Mouse (Mus musculus): ENCODE results near the gene Fmnl1.

The Fmnl1 gene

DNA sequence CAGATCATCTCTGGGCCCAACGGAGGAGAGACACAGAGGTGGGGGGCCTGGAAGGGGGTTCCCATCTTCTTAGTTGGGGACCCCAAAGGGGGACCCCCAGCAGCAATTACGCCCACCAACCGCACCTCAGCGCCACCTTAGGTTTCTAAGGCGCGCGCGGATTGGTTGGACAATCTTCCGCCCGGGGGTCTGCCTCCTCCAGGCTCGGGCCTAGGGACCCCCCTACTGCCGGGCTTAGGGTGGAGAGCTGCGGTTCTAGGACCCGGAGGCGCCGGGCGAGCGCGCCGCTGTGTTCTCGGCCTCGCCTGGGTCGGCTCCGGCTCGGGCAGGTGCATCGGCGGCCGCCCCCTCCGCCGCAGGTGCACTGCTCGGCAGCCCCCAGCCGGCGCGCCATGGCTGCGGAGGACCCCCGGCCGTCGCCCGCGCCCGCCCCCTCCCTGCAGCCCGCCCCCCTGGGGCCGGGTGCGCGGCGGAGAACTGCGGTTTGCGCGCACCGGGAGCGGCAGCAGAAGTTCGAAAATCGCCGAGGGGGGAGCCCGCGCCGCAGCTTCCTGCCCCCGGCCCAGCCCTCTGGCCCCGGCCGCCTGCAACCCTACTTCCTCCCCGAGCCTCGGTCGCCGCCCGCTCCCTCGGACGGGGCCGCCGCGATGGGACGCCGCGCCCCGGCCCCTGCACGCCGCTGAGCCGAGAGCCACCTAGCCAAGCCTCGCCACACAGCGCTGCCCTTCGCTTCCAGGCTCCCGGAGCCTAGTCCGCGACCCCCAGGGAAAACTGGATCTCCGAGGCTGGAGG, at the start of gene Fmnl1:
Gene Fmnl1 (plus strand): TSS at position 614 of the 792 bp plus-strand sequence.
- peak; percentile 57 to 72 for DNase-seq

DNA sequence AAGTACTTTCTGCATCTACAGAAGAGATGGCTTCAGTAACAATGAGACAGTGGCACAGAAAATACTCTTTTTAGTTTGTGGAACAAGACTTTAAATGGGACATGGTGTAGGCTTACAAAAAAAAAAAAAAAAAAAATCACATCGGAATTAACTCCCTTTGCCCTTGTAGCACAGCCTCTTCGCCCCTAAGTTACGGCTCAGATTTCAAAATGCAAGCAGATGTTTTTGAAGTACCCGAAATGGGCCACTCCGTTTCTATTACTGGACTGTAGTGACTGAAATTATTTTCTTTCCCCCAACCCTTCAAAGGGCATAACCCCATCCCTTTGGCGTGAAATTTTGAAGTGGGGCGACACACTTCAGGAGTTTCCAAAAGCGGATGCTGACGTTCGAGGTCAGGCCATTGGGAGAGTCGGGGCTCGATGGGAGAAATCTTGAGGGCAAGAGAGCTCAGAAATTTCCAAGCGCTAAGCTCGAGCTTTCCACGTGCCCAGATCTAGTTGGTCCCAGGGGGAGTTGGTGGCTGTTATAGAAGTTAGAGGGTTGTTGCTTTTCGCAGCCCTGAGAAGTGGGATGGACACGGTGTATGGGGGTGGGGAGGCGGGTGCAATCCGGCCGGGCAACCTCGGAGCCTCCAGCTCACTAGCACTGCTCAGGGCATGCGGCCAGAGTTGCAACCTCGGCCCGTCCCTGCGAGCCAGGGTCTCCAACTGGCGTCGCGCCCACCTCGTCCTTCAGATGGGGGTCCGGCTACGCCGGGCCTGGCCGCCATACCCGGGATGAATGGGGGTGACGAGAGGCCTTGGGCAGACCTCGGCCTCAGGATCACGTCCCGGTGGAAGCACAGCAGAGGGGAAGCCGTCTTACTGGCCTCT, 39.0 kb upstream of the Fmnl1 start, which contains the start of gene Hexim2:
Gene Hexim2 (plus strand): TSS at position 729 of the 875 bp plus-strand sequence.
- peak; percentile 73 to 78 for DNase-seq

DNA sequence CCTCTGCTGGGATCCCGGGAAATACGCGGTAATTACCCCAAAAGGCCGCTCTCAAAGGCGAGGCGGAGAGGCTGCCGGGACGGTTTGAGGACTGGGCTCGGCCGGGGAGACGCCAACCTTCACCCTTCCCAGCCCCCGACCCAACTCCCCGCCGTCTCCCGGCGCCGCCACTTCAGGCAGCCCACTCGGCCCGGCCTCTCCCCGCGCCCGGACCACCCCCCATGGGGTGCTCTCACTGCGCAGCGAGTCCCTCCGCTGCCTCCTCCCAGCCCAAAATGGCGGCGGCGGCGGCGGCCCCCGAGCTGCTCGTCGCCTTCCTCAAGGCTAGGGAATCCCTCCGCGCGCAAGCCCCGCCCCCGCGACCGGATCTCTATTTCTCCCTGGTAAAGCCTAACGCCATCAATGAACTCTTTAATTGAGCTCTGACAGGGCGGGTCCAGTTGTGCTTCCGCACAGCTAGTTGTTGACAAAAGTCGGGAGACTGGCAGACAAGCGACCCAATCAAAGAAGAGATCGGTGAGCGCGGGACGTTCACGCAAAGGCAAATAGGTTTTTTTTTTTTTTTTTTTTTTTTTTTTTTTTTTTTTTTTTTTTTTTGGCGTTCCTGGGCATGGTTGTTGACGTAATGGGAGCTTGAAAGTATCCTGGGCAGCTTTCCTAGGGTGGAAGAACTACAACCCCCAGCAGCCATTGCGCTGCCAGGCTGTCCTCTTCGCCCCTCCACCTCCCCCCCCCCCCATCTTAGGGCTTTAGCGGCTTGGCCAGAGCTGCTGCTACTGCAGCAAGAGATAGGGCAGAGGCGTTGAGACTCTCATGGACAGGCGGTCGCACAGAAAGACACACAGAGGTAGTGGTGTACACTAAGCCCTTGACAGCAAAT, 38.1 kb upstream of the Fmnl1 start:
- peak; percentile 100 for DNase-seq

DNA sequence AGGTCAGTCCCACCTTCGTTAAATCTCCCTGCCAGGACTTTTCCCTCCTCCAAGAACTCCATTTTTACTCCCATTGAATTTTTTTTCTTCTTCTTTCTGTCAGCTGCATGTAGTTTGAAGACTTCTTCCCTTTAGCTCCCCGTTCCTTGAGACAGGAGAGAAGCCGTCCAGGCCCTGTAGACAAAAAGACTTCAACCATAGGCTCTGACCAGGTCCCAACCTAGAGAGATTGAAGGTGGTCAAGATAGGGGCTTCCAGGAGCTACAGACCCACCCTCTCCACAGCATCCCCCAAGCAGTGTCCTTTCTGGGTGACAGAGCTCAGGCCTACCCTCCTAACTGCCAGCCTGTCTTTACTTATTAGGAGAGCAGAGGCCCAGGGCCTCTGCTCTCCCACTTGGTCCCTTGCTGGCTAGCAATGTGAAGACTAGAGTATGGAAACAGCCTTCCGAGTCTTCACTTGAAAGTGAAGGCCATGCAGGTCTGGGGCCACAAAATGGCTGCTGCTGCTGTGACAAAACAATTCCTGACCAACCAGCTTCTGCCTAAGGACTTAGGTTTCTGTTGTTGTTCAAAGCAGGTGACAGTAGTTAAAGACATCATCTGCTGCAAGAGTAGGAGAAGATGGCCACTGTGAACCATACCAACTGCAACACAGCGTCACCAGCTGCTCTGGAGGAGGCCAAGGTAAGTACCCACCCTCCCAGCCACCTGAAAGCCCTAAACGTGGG, 37.3 kb upstream of the Fmnl1 start:
- peak in 1 of 2 experiments; percentile 32 for DNase-seq

DNA sequence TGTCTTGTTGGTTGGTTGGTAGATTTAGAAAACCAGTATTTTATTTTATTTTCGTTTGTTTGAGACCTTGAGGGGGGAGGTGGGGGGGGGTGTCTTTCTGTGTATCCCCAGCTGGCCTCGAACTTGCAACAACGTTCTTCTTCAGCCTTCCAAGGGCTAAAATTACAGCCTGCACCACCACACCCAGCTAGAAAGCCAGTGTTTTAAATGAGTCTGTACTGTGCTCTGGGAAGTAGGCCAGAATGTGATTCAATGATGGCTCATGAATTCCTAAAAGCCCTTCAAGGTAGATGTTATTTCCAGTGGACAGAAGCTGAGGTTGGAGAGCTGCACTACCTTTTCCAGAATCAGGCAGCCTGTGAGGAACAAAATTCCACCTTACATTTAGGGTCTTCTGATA, 36.7 kb upstream of the Fmnl1 start:
- no peak for DNase-seq

DNA sequence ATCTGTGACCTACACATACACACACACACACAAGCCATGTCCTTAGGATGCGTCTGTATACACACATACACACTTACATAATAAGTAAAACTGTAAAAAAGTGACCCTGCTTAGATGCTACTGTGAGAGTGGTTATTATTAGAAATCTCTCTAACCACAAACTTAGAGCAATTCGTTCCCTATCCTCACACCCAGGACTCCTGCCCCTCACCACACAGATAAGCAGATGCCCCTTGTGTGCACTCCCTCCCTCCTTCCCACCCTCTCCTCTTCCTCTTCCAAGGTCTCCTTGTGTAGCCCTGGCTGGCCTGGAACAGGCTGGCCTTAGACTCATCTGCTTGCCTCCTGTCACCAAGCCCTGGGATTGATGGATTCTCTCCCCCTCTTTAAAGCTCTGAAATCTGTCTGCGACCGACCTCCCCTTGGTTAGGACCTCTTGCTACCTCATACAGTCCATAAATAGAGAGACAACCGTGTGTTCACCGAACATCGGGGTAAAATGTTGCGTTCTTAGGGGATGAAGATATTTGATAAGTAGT, 34.8 kb upstream of the Fmnl1 start:
- no peak for DNase-seq

DNA sequence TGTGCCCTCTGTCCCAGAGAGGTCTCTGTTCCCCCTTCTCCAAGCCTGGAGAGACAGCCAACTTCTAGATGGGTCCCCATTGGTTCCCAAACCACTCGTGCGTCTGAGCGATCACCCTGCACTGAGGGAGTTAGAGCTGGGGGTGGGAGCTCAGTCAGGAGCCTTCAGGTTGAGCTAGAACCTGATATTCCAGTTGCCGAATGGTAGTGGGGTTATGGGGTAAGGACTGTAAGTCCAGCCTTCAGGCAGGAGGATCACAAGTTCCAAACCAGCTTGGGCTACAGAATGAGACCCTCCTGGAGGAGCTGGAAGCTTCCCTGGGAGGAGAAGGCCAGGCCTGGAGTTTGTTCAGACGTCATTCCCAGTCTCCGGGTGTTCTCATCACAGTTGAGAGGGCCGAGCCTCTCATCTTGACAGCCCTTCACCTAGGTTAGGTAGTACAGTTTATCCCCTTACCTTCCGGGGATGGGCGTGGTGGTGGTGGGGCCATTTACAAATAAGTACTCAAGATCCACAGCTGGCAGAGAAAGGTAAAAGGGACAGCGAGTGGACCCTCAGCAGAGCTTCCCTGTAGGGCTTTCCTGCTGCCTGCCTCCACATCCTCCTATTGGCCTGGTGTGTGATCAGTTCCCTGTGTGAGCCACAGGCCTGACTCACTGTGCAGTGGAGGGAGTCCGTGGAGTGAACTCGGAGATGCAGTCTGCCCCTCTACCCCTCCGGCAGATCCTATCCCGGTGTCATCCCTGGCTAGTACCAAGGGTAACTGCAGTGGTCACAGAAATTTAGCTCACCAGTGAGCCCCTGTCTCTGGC, 30.8 kb upstream of the Fmnl1 start:
- DNase-seq, result peak in 1 of 2 experiments; percentile 32

DNA sequence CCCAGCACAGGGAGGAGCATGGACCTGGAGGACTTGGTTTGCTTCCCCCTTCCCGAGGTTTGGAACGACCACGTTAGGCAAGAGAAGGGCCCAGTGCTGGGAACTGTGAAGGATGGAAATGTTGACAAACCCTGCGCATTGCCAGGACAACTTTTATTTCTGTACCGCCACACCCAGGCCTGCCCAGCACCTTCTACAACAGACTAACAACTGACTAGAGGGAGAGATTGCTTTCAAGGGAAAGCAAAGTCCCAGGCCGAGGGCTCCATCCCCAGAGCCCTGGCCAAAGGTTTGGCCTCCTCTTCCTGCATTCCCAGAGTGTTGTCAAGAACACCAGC, 30.2 kb upstream of the Fmnl1 start:
- DNase-seq, result no peak

DNA sequence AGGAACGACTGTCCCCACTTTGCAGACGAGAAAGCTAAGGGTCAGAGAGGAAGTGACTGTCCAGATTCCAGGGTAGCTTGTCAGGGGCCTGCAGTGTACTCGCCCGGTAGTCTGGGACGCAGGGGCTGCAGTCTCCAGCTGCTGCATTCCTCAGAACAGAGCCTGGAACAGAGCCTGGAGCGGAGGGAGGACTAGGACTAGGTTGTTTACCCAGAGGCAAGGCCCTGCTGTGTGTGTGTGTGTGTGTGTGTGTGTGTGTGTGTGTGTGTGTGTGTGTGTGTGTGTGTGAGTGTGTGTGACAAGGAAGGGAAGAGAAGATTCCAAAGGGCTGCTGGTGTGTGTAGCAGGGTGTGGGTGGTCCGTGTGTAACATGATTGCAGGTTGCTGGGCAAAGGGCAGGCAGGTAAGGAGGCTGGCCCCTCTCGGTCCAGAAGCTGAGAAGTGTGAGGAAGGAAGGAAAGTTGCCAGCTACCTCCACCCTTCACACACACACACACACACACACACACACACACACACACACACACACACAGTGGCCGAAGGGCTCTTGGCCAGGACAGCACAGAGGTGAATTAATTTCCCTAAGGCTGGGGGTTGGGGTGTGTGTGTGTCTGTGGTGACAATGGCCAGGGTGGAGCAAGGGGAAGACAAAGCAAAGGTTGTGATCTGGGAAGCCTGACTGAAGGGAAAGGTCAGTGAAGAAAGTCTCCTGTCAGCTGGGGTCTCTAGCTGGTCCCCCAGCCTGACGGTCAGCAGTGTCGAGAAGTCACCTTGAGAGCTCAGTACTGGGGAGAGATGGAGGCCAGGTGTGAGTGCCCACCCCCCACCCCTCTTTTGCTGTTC, 29.6 kb upstream of the Fmnl1 start:
- DNase-seq, result peak; percentile 79 to 88

DNA sequence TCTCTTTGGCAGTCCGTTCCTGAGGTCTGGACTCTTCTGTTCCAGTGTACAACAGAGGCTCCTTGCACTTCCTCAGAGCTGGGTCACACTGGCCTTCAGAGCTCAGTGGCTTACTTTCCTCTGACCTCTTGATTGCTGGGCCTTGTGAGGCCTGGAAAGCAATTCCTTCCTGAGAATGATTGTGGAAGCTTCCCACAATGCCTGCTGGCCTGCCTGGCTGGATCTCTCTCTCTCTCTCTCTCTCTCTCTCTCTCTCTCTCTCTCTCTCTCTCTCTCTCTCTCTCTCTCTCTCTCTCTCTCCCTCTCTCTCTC, 29.0 kb upstream of the Fmnl1 start:
- DNase-seq, result peak; percentile 38 to 57

DNA sequence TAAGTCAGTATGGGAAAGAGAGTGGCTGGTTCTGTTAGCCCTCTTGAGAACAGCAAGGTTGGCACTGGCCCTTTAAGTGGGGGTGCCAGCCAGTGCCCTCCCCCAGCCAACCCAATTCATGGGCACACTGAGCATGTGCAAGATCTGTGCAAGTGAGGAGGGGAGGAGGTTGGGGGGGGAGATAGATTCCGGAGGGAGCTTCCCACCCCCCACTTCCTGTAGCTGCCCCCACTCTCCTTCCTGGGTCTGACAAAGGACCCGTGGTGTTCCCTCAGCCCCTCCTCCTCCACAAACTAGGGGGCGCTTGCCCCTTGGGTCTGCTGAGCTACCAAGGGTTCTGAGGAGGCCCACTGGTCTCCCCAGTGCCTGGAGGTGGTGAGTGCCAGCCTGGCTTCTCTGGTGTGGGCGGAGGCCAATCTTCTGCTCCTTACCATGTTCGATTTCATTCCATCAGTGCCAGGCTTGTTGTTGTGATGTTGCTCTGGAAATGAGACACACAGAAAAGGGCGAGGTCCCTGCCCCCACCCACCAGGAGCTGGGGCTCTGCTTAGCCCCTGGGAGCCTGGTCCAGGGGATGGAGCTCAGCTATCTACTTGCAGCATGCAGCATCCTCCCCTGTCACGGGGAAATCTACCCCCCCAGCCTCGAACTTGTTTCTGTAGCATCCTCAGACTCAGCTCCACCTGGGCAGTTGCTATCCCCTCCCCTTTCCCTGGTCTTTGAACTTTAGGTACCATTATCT, 28.3 kb upstream of the Fmnl1 start:
- DNase-seq, result peak; percentile 76 to 86

DNA sequence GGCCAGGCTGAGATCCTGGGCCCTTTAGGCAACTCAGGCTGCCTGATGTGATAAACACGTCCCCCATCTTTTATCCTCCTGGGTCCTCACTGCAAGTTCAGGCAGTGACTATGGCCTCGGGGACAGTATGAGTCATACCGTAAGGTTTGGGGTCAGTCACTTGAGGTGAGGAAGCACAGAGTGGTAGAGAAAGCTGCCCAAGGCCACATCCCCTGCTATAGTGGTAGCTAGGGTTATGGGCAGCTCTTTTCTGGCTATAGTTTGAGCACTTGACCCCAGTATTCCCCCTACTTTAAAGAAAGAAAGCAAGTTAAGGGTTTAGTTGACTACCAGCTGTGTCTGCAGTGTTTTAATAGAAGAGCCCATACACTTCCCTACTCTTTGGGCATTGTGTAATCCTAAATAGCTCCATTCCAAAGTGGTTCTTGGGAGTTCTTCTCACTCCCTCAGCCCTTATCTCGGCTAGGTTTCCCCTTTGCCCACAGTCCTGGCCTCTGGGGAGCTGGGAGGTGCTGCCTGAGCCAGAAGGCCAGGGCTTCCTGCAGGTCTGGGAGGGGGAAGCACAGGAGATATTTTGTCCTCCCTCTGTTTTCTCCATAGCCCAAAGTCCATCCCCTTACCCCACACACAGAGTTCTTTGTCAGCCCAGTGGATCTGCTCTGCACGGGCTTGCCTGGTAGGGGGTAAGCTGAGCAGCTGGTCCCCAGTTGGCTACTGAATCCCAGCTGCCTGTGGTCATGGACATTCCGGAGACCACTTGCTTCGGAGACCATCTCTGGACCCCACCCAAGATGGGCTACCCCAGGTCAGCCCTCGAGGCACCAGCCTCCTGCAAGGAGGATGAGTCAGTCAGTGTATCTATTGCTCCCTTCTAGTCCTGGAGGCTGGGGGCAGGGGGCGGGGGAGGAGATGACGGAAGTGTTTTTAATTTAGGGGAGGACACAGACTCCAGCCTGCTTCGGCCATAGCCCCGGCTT, 26.3 kb upstream of the Fmnl1 start:
- DNase-seq, result peak; percentile 27 to 28

DNA sequence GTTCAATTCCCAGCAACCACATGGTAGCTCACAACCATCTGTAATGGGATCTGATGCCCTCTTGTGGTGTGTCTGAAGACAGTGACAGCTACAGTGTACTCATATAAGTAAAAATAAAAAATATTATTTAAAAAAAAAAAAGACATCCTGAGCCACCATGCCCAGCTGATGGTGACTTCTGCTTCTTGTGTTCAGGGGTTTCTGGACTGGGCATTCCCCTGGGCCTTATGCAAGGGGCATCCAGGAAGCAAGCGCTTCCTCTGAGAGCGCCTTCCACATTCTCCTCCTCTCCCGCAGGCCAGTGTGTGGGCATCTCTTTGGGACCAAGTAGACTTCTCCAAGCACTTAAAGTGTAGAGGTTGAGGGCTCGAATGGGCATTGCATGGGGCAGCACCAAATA, 24.5 kb upstream of the Fmnl1 start:
- DNase-seq, result no peak

DNA sequence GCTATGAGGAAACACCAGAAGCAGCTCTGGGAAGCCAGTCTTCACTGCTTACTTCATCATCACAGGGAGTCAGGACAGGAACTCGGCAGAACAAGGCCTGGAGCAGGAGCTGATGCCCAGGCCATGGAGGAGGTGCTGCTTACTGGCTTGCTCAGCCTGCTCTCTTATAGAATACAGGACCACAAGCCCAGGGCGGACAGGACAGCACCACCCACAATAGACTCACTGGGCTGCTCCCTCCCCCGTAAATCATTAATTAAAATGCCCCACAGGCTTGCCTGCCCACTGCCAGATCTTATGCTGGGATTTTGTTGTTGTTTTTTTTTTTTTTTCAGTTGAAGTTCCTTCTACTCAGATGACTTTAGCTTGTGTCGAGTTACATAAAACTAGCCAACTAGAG, 23.1 kb upstream of the Fmnl1 start:
- peak; percentile 26 to 55 for DNase-seq

DNA sequence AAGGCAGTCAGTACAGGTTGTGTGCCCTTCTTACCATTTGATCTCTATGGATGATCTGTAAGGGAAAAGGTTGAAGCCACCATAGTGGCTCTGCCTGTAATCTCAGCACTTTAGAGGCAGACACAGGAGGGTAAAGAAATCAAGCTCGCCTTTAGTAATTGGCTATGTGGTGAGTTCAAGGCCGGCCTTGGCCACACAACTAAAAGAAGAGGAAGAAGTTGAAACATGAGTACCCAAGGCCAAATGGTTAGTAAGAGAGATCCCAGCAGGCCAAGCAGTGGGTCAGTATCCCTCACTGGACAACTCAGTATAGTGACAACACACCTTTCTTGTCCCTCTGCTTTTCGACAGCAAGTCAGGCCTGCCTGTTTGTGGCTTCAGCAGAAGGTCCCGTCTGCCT, 21.1 kb upstream of the Fmnl1 start:
- no peak for DNase-seq

DNA sequence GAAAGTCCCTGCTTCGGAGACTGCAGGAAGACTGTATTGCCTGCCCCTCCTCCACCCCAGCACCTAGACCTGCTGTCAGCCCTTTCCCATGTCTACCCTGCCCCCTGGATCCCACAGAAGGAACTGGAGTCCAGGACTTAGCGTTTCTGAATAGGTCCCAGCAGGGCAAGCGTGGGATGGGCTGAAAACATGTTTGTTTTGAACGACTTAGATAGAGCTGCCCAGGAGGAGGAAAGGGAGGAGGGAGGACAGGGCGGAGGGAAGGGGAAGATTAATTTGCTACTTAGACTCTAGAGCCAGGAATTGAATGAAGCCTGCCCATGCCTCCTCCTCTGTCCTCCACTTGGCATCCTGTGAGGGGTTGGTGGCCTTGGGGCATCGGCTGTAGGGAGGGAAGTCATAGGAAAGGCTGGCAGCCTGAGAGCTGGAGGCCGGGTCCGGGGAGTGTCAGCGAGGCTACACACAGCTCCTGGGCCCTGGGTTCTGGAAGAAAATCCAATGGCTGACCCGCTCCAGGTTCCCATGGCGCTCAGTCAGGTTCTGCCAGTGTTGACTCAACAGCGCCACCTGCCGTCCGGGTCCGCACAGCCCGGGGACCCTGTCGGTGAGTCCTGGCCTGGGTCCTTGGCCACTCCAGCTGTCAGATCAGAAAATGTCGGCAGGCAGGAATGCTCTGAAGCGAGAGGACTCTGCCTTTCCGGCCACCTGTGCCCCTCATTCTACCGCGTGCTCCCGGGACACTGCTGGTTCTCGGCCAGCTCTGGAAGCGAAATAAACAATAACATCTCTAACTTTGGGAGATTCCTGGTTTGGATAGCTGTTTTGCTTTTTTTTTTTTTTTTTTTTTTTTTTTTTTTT, 12.1 kb upstream of the Fmnl1 start:
- DNase-seq, result peak; percentile 99

DNA sequence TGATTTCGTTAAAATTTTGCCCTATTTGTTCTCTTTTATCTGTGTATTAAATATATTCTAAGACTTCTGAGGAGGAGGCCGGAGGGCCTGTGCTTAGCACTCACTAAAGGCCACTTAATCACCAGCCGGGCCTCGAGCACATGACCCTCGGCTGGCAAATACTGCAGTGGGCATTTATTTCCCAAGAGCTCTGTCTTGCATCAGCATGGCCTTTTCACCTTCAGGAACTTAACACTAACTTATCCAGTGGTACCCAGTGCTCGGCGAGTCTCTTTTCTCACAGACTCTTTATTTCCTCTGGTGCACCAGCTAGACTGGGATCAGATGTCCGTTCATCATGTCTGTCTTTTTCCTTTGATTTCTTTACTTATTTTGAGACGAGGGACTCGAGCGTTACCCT, 10.2 kb upstream of the Fmnl1 start:
- DNase-seq, result no peak
